Mouse (Mus musculus): ENCODE measurements at regions not wholly inside any gene's neighbourhood (a gene's known extent, or its start where the extent isn't known, plus 50 kb on each side); places are given as distances from the start of the nearest gene placed in this dataset.
A peak's percentile ranks its signal among the peaks of the same experiment; 100 is the strongest.

DNA sequence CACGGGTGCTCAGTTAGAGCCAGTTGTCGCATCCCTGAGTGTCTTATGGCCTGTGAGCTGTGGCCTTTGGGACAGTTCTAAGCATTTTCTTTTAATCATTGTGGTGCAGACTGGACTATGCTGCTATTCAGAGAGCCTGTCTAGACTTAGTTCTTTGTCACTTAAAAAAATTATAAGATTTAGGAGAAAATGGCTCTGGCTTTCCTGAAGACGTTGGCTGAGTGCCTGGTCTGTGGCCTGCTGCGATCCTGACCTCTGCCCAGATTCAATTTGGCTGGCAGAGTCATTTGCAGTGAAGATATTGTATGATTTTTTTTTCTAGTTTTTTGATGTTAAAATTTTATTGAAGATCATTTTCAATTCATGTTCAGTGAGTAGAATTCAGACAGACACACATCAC lies 322.0 kb downstream of the 1810013L24Rik start:
- Histone ChIP-seq H3K4me2 (ENCODE audit: low read length) (no peak overlapping the region), H3K9ac (ENCODE audit: low read length) (no peak overlapping the region), H3K4me3 (ENCODE audit: low read depth, low read length) (no peak overlapping the region), H3K9me3 (replicated peaks; ENCODE audit: control insufficient read depth, low read length) (no peaks in the 10 kb centered on the region), H3K27me3 (replicated peaks; ENCODE audit: control insufficient read depth, insufficient read depth, low read length) (no peaks in the 10 kb centered on the region), H3K4me1 (ENCODE audit: control insufficient read depth, insufficient read depth, low read length) (no peaks in the 10 kb centered on the region), H3K27ac (ENCODE audit: low read depth, low read length) (no peak overlapping the region), H3K36me3 (ENCODE audit: control insufficient read depth, insufficient read depth, low read length) (no peaks in the 10 kb centered on the region)
- 74% methylated on average over 4 of the region's 4 CpGs for WGBS
- DNase-seq (ENCODE audit: low spot score) = no peak
- ATAC-seq = no peak

DNA sequence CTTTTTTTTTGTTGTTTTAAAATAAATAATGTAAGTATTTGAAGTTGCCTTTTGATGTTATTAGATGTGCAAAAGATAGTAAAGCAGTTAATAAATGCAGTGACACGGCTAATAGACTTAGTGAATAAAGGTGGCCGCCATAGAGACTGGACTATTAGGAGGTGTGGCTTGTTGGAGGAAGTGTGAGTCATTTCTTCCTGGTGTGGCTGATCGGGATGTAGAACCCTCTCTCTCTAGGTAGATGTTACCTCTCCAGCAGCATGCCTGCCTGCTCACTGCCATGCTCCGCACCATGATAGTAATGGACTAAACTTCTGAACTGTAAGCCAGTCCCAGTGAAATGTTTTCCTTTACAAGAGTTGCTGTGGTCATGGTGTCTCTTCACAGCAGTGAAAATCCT lies 323.6 kb downstream of the 1810013L24Rik start:
- no peaks in the 10 kb centered on the region for H3K27me3 ChIP-seq (replicated peaks; ENCODE audit: control insufficient read depth, insufficient read depth, low read length)
- no peaks in the 10 kb centered on the region for H3K36me3 ChIP-seq (ENCODE audit: control insufficient read depth, insufficient read depth, low read length)
- ATAC-seq = no peak
- no peak overlapping the region for H3K4me3 ChIP-seq (ENCODE audit: low read depth, low read length)
- H3K4me1 ChIP-seq (ENCODE audit: control insufficient read depth, insufficient read depth, low read length) = no peaks in the 10 kb centered on the region
- WGBS = 95% methylated on average over 4 of the region's 4 CpGs
- no peak overlapping the region for H3K4me2 ChIP-seq (ENCODE audit: low read length)
- no peak for DNase-seq (ENCODE audit: low spot score)
- H3K9me3 ChIP-seq (replicated peaks; ENCODE audit: control insufficient read depth, low read length) = no peaks in the 10 kb centered on the region
- H3K9ac ChIP-seq (ENCODE audit: low read length) = no peak overlapping the region
- no peak overlapping the region for H3K27ac ChIP-seq (ENCODE audit: low read depth, low read length)

DNA sequence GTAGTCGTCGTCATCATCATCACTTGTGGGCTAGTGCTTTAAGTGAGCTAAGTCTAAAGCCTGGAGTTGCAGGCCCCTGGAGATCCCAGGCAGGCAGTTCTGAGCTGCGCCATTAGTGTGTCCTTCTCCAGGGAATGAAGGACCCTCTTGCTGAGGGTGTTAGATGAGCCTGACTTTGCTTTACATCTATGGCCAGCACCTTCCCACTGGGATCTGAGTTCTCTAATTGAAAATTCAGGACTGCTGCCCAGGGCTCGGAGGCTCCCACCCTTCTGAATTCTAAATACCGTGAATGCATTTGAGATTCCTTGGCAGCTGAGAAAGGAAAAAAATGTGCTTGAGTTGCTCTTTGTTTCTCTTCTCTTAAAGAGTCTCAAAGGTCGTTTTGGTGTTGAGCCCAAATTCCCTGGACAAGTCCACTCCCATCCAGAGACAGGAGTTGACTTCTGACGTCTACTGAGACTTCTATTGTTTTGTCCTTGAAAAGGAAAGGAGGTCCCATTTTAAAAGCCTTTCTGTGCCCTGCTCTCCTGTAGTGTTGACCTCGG lies 335.9 kb downstream of the 1810013L24Rik start:
- H3K9ac ChIP-seq (ENCODE audit: low read length) = no peak overlapping the region
- no peak overlapping the region for H3K4me3 ChIP-seq (ENCODE audit: low read depth, low read length)
- no peaks in the 10 kb centered on the region for H3K36me3 ChIP-seq (ENCODE audit: control insufficient read depth, insufficient read depth, low read length)
- 45% methylated on average over 8 of the region's 8 CpGs for WGBS
- no peak overlapping the region for H3K27ac ChIP-seq (ENCODE audit: low read depth, low read length)
- DNase-seq (ENCODE audit: low spot score) = peak; percentile 45
- no peaks in the 10 kb centered on the region for H3K27me3 ChIP-seq (replicated peaks; ENCODE audit: control insufficient read depth, insufficient read depth, low read length)
- no peaks in the 10 kb centered on the region for H3K4me1 ChIP-seq (ENCODE audit: control insufficient read depth, insufficient read depth, low read length)
- ATAC-seq = no peak
- H3K9me3 ChIP-seq (replicated peaks; ENCODE audit: control insufficient read depth, low read length) = no peaks in the 10 kb centered on the region
- H3K4me2 ChIP-seq (ENCODE audit: low read length) = no peak overlapping the region

DNA sequence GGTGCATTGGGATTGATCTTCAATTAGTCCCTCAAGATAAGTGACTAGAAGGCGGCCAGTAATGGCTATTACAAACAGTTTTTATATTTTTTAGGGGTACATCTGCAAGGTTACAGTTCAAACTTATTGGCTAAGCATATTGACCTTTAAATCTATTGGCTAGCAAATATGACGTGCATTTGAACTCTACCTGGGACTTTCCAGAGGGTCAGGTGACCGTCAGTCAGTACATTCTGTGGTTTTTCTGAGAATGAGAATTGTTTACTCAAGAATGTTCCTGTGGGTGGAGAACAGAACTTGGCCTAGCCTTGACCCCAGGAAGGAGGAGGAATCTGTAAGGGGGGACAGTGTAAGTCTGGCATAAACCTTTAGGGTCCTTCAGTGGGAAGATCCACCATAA lies 346.5 kb downstream of the 1810013L24Rik start:
- Histone ChIP-seq H3K27ac (ENCODE audit: low read depth, low read length) (no peak overlapping the region), H3K9ac (ENCODE audit: low read length) (no peak overlapping the region), H3K27me3 (replicated peaks; ENCODE audit: control insufficient read depth, insufficient read depth, low read length) (no peaks in the 10 kb centered on the region), H3K4me1 (ENCODE audit: control insufficient read depth, insufficient read depth, low read length) (no peaks in the 10 kb centered on the region), H3K4me3 (ENCODE audit: low read depth, low read length) (no peak overlapping the region), H3K36me3 (ENCODE audit: control insufficient read depth, insufficient read depth, low read length) (no peaks in the 10 kb centered on the region), H3K4me2 (ENCODE audit: low read length) (no peak overlapping the region), H3K9me3 (replicated peaks; ENCODE audit: control insufficient read depth, low read length) (no peaks in the 10 kb centered on the region)
- ATAC-seq = no peak
- no peak for DNase-seq (ENCODE audit: low spot score)
- WGBS = 84% methylated on average over 3 of the region's 3 CpGs

DNA sequence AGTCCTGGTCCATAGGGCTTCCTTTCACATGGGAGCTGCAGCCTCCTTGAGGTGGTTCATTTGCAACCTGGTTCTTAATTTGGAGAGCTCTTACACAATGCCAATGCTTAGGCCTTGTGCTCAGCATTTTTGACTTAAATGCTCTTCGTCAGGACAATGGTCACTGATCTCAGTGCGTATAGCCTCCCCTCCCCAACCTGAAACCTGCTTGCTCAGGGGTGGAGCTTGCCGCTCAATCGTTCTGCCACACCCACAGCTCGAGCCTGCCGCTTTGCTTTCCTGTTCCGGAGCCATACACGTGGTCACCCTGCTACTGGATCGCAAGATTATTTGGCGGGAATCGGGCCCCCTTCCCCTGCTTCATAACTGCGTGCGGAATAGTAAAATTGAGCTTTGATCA lies 365.9 kb downstream of the 1810013L24Rik start:
- DNase-seq (ENCODE audit: low spot score) = no peak
- Histone ChIP-seq H3K4me1 (ENCODE audit: control insufficient read depth, insufficient read depth, low read length) (no peaks in the 10 kb centered on the region), H3K27me3 (replicated peaks; ENCODE audit: control insufficient read depth, insufficient read depth, low read length) (no peaks in the 10 kb centered on the region), H3K4me2 (ENCODE audit: low read length) (no peak overlapping the region), H3K9ac (ENCODE audit: low read length) (no peak overlapping the region), H3K9me3 (replicated peaks; ENCODE audit: control insufficient read depth, low read length) (no peaks in the 10 kb centered on the region), H3K4me3 (ENCODE audit: low read depth, low read length) (no peak overlapping the region), H3K36me3 (ENCODE audit: control insufficient read depth, insufficient read depth, low read length) (no peaks in the 10 kb centered on the region), H3K27ac (ENCODE audit: low read depth, low read length) (no peak overlapping the region)
- ATAC-seq = no peak
- 56% methylated on average over 13 of the region's 13 CpGs for WGBS

DNA sequence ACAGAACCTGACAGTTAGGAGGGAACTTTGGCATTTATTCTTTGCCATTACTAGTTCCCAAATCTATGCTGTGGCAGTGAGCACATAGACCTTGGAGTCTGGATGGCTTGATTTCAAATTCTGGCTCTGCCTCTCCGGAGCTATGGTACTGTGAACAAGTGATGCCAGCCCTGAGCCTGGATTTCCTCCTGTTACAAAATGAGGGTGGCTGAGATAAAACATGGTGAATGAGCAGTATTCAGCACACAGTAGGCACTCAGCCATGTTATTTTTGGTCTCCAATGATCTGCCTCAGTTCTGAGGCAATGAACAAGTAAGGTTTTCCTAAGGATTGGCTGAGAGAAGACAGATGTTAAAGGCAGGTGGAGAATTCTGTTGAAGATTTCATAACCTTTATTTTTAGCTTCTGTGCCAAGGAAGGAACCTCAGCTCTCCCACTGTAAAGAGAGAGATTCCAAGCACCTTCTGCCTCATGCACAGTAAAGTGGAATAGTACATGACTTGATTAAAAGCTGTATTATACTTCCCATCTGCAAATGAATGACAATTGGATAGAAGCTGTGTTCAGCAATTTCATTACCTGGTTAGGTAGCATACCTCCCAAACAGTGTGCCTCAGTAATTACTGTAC lies 369.1 kb downstream of the 1810013L24Rik start:
- no peak for DNase-seq (ENCODE audit: low spot score)
- no peak overlapping the region for H3K27ac ChIP-seq (ENCODE audit: low read depth, low read length)
- no peak for ATAC-seq
- H3K9me3 ChIP-seq (replicated peaks; ENCODE audit: control insufficient read depth, low read length) = no peaks in the 10 kb centered on the region
- H3K9ac ChIP-seq (ENCODE audit: low read length) = no peak overlapping the region
- WGBS = 92% methylated on average over 1 of the region's 1 CpGs
- no peaks in the 10 kb centered on the region for H3K36me3 ChIP-seq (ENCODE audit: control insufficient read depth, insufficient read depth, low read length)
- H3K27me3 ChIP-seq (replicated peaks; ENCODE audit: control insufficient read depth, insufficient read depth, low read length) = no peaks in the 10 kb centered on the region
- H3K4me2 ChIP-seq (ENCODE audit: low read length) = no peak overlapping the region
- no peaks in the 10 kb centered on the region for H3K4me1 ChIP-seq (ENCODE audit: control insufficient read depth, insufficient read depth, low read length)
- no peak overlapping the region for H3K4me3 ChIP-seq (ENCODE audit: low read depth, low read length)

DNA sequence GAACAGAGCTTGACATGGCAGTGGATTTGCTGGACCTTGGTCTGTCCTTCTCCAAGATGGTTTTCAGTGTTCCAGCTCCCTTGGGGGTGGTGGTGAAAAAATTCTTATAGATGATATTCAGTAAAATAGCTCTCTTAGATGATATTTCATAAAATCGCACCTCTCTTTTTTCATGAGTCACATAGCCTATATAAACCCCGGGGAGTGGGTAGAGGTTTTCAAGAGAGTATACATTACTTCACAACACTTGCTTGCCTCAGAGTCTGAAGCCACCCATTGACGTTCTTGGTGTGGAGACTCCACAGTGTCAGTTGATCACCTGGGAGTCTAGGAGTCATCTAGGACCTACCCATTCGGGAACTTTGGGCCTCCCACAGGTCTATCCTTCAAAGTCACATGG lies 378.7 kb downstream of the 1810013L24Rik start:
- DNase-seq (ENCODE audit: low spot score) (no peak), ATAC-seq (no peak)
- Histone ChIP-seq H3K27ac (ENCODE audit: low read depth, low read length) (no peak overlapping the region), H3K4me3 (ENCODE audit: low read depth, low read length) (no peak overlapping the region), H3K9me3 (replicated peaks; ENCODE audit: control insufficient read depth, low read length) (no peaks in the 10 kb centered on the region), H3K4me1 (ENCODE audit: control insufficient read depth, insufficient read depth, low read length) (no peaks in the 10 kb centered on the region), H3K27me3 (replicated peaks; ENCODE audit: control insufficient read depth, insufficient read depth, low read length) (no peaks in the 10 kb centered on the region), H3K9ac (ENCODE audit: low read length) (no peak overlapping the region), H3K36me3 (ENCODE audit: control insufficient read depth, insufficient read depth, low read length) (no peaks in the 10 kb centered on the region), H3K4me2 (ENCODE audit: low read length) (no peak overlapping the region)
- WGBS = 91% methylated on average over 4 of the region's 4 CpGs

DNA sequence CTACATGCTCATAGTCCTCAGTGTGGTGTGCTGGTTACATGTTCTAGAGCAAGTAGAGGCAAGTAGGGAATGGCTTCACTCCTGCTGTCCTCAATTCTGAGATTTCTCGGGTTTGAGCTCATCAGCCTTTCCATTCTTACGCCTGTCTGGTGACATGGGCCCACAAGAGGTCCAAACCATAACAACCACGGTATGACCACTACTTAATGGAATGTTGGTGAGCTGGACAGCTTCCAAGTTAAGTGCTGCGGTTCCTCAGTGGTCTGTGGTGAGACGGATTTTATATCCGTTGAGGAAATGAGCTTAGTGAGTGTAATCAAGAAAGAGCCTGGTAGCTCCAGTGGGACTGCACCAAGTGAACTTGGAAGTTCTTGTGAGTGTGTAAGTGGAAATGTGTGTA lies 381.6 kb downstream of the 1810013L24Rik start:
- no peaks in the 10 kb centered on the region for H3K36me3 ChIP-seq (ENCODE audit: control insufficient read depth, insufficient read depth, low read length)
- no peak for ATAC-seq
- H3K4me3 ChIP-seq (ENCODE audit: low read depth, low read length) = no peak overlapping the region
- H3K9me3 ChIP-seq (replicated peaks; ENCODE audit: control insufficient read depth, low read length) = no peaks in the 10 kb centered on the region
- no peak for DNase-seq (ENCODE audit: low spot score)
- no peak overlapping the region for H3K4me2 ChIP-seq (ENCODE audit: low read length)
- H3K27ac ChIP-seq (ENCODE audit: low read depth, low read length) = no peak overlapping the region
- no peaks in the 10 kb centered on the region for H3K4me1 ChIP-seq (ENCODE audit: control insufficient read depth, insufficient read depth, low read length)
- H3K27me3 ChIP-seq (replicated peaks; ENCODE audit: control insufficient read depth, insufficient read depth, low read length) = no peaks in the 10 kb centered on the region
- 83% methylated on average over 6 of the region's 6 CpGs for WGBS
- H3K9ac ChIP-seq (ENCODE audit: low read length) = no peak overlapping the region

DNA sequence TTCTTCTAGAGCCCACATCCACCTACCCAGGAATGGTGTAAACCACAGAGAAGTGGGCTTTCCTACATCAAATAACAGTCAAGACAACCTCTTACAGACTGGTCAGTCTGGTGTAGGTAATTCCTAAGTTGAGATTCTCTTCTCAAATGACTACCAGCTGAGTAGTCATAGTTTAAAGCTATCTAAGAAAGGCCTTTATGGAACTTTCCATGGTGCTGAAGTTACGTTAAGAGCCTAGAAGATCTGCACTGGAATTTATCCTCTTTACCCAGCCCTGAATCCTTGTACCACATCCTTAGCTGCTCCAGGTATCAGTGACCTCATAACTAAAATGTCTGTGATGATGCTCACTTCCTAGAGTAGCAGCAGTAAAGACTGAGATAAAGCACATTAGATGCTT lies 385.2 kb downstream of the 1810013L24Rik start:
- DNase-seq (ENCODE audit: low spot score) (no peak), ATAC-seq (no peak)
- Histone ChIP-seq H3K4me3 (ENCODE audit: low read depth, low read length) (no peak overlapping the region), H3K4me1 (ENCODE audit: control insufficient read depth, insufficient read depth, low read length) (no peaks in the 10 kb centered on the region), H3K4me2 (ENCODE audit: low read length) (no peak overlapping the region), H3K9ac (ENCODE audit: low read length) (no peak overlapping the region), H3K36me3 (ENCODE audit: control insufficient read depth, insufficient read depth, low read length) (no peaks in the 10 kb centered on the region), H3K9me3 (replicated peaks; ENCODE audit: control insufficient read depth, low read length) (no peaks in the 10 kb centered on the region), H3K27me3 (replicated peaks; ENCODE audit: control insufficient read depth, insufficient read depth, low read length) (no peaks in the 10 kb centered on the region), H3K27ac (ENCODE audit: low read depth, low read length) (no peak overlapping the region)
- 63% methylated on average over 1 of the region's 1 CpGs for WGBS

Measured in forebrain, embryonic 14.5 days (tissue).